Mouse (Mus musculus) myocyte (in vitro differentiated cells): Measurements from ENCODE around the gene Prdm2.

Experiments used
- CEBPB ChIP-seq: IDR thresholded peaks from 2 replicates; pipeline ENCODE4 v1.6.1; 2011; ENCODE audit warnings: mild to moderate bottlenecking, moderate library complexity; ENCODE audit not compliant: poor library complexity, insufficient read depth, severe bottlenecking
- E2F4 ChIP-seq: IDR thresholded peaks from one replicate; pipeline ENCODE4 v1.6.1; 2011; ENCODE audit warnings: mild to moderate bottlenecking, control low read depth, moderate library complexity; ENCODE audit not compliant: insufficient read depth
- MAX ChIP-seq: IDR thresholded peaks from one replicate; pipeline ENCODE4 v1.6.1; 2011; ENCODE audit warnings: low read depth, mild to moderate bottlenecking, control low read depth
- POLR2A ChIP-seq: IDR thresholded peaks from one replicate; pipeline ENCODE4 v1.6.1; 2011; ENCODE audit warnings: low read depth, mild to moderate bottlenecking, control low read depth, moderate library complexity; ENCODE audit not compliant: insufficient read length
- POLR2AphosphoS2 ChIP-seq: IDR thresholded peaks from one replicate; pipeline ENCODE4 v1.6.1; 2011; ENCODE audit warnings: low read depth, control low read depth; ENCODE audit not compliant: insufficient read length
- TCF3 ChIP-seq: IDR thresholded peaks from one replicate; pipeline ENCODE4 v1.6.1; 2011; ENCODE audit warnings: low read depth, control low read depth; ENCODE audit not compliant: insufficient read length
- USF1 ChIP-seq: IDR thresholded peaks from one replicate; pipeline ENCODE4 v1.6.1; 2011; ENCODE audit warnings: low read depth, mild to moderate bottlenecking, control low read depth, moderate library complexity

- TF ChIP-seq E2F4 (no peak), POLR2A (no peak), TCF3 (no peak), POLR2AphosphoS2 (no peak), USF1 (no peak), CEBPB (no peak), MAX (no peak)
Measured at GRCm38 (mm10) chr4:143180731-143181130, 32.1 kb downstream of the Prdm2 start.
